ENCODE assay signal across 17 mouse cellular contexts in genomic region chr16:63319602-63320001, GRCm38 (mm10).
DNase-seq lines count a peak whose midpoint lies in the region; ATAC-seq and TF ChIP-seq lines count a peak whose summit lies in the region.
"Had no signal": no experiment of that assay in that cellular context is flagged by ENCODE, and none has a peak within 500 bp of the region (broad histone marks: within the 10 kb centered on the region; RNA-seq: fewer than 3 reads in every experiment).

No protein-coding gene starts in this region.

- no peak for TF ChIP-seq CTCF in brain, embryonic 14.5 days (IDR thresholded peaks at IDR 0.05; ENCODE audit: borderline replicate concordance, extremely low read depth, insufficient read depth, insufficient read length)

- H3K27me3 ChIP-seq in heart, embryonic 12.5 days (replicated peaks), result no peaks in the 10 kb centered on the region
- H3K27me3 ChIP-seq: forebrain, embryonic 12.5 days; hindbrain, embryonic 13.5 days had no signal

- H3K4me1 ChIP-seq in heart, embryonic 12.5 days (replicated peaks), result peaks cover 3% of the 10 kb centered on the region; the same call in 1 of the 2 replicates
- H3K4me1 ChIP-seq: forebrain, embryonic 12.5 days; limb, embryonic 10.5 days had no signal

- 32% methylated on average over 5 of the region's 5 CpGs for WGBS in heart, embryonic 12.5 days

- intact Hi-C loops in heart, postnatal 25 days (cut with DNase I), result no loop called here

- no peak overlapping the region for H3K9ac ChIP-seq in heart, embryonic 12.5 days
- H3K9ac ChIP-seq: forebrain, embryonic 12.5 days; hindbrain, embryonic 13.5 days had no signal

- H3K4me3 ChIP-seq in heart, embryonic 12.5 days, result no peak overlapping the region
- H3K4me3 ChIP-seq: forebrain, embryonic 12.5 days; hindbrain, embryonic 13.5 days; layer of hippocampus, adult 2 months; limb, embryonic 10.5 days had no signal

- DNase-seq in heart, adult 8-10 months (ENCODE audit: low spot score), result peak; percentile 16
- no peak for DNase-seq in heart, postnatal 25 days (ENCODE audit: low spot score)
- peak; percentile 30 for DNase-seq in brain, embryonic 14.5 days (ENCODE audit: low read depth)
- peak; percentile 4 for DNase-seq in skeletal muscle tissue, adult 2 months (ENCODE audit: low read depth, low spot score)
- no peak for DNase-seq in liver
- DNase-seq in urinary bladder, postnatal 14 days (ENCODE audit: low spot score), result no peak
- DNase-seq: adrenal gland, postnatal 14 days; B cell, adult 2 months; cerebellum, adult 9-10 months; kidney, postnatal 25 days; spleen, adult 18-20 months had no signal

- no peaks in the 10 kb centered on the region for H3K9me3 ChIP-seq in heart, embryonic 12.5 days (replicated peaks)
- H3K9me3 ChIP-seq: forebrain, embryonic 12.5 days; hindbrain, embryonic 13.5 days; limb, embryonic 10.5 days had no signal

- no peak for TF ChIP-seq POLR2A in brain, embryonic 14.5 days (IDR thresholded peaks at IDR 0.05; ENCODE audit: borderline replicate concordance, extremely low read depth, insufficient read depth, insufficient read length, poor library complexity, severe bottlenecking)

- no peak overlapping the region for H3K4me2 ChIP-seq in heart, embryonic 12.5 days
- H3K4me2 ChIP-seq: forebrain, embryonic 12.5 days; hindbrain, embryonic 13.5 days had no signal

- H3K27ac ChIP-seq in heart, embryonic 12.5 days (ENCODE audit: poor library complexity, severe bottlenecking), result no peak overlapping the region
- H3K27ac ChIP-seq: forebrain, embryonic 12.5 days; hindbrain, embryonic 13.5 days; layer of hippocampus, adult 2 months; limb, embryonic 10.5 days; macrophage had no signal

- no peaks in the 10 kb centered on the region for H3K36me3 ChIP-seq in heart, embryonic 12.5 days
- H3K36me3 ChIP-seq: forebrain, embryonic 12.5 days; hindbrain, embryonic 13.5 days; limb, embryonic 10.5 days had no signal

- ATAC-seq in heart, embryonic 12.5 days (ENCODE audit: insufficient number of reproducible peaks, low FRiP score), result 0 out of 2 replicates have a peak, but pooled peaks have one; percentile 39

Comparison
In these comparisons a context has a peak if more than half of its experiments do, and no peak if none do; other contexts are left out.
1. DNase-seq: peak in heart, adult 8-10 months (single experiment), brain, embryonic 14.5 days (single experiment) and skeletal muscle tissue, adult 2 months (single experiment); none in heart, postnatal 25 days (single experiment), liver (single experiment) and urinary bladder, postnatal 14 days (single experiment).